Mouse (Mus musculus): Measurements from ENCODE around the gene Nat8f1. TPM values are rescaled to one million over a fixed set of nuclear protein-coding genes. Genes with fewer than 3 reads are reported as not detected.

Gene Nat8f1
- total and polyA plus RNA-seq, 3 experiments, result 0.50 to 4.7 (median 1.4) TPM

GRCm38 (mm10) chr6:85911587-85911986, 3.9 kb downstream of the Nat8f1 start, which contains the start of gene Tprkb:
Gene Tprkb, plus strand, starts transcription at chr6:85911865.
- DNase-seq (ENCODE audit: extremely low read depth), result no peak
- H3K9ac ChIP-seq (ENCODE audit: insufficient read depth, low read depth), result no peak within 1 kb of the TSS
- H3K9me3 ChIP-seq (replicated peaks; ENCODE audit: low read length), result no peaks in the 10 kb centered on the region
- no peak within 1 kb of the TSS for H3K4me3 ChIP-seq (replicated peaks in 1 of 3; ENCODE audit: low read depth in 2 of 3, low read length in 2 of 3, poor library complexity in 1 of 3)
- H3K27ac ChIP-seq (ENCODE audit: insufficient read depth, low read depth), result no peak within 1 kb of the TSS
- dilution Hi-C loops (cut with MboI; ENCODE audit: extremely low pct_ligation_motif_present, extremely low pct_unique_long_range_greater_than_20kb, low sequenced_read_pairs), result no loop called here
- no peak within 1 kb of the TSS for H3K4me2 ChIP-seq (ENCODE audit: insufficient read depth, low read depth, poor library complexity, severe bottlenecking)
- TF ChIP-seq CHD2 (IDR thresholded peaks at IDR 0.05; ENCODE audit: low read length), result no peak
- no peak for TF ChIP-seq MEF2A (IDR thresholded peaks at IDR 0.05; ENCODE audit: borderline replicate concordance, low read depth, low read length)
- no peak for TF ChIP-seq SIN3A (IDR thresholded peaks at IDR 0.05; ENCODE audit: low read length)
- TF ChIP-seq BHLHE40 (IDR thresholded peaks at IDR 0.05; ENCODE audit: low read depth, low read length), result no peak
- TF ChIP-seq ELF1 (IDR thresholded peaks at IDR 0.05; ENCODE audit: low read depth, low read length), result no peak
- no peak for TF ChIP-seq KAT2A (IDR thresholded peaks at IDR 0.05; ENCODE audit: insufficient replicate concordance, low read length)
- no peak for TF ChIP-seq MXI1 (IDR thresholded peaks at IDR 0.05; ENCODE audit: low read depth, low read length)
- no peak for TF ChIP-seq MYC (IDR thresholded peaks at IDR 0.05; ENCODE audit: low read depth, low read length)
- no peak for TF ChIP-seq RCOR1 (conservative IDR thresholded peaks at IDR 0.05; ENCODE audit: low read depth, low read length)
- no peak for TF ChIP-seq NELFE (IDR thresholded peaks at IDR 0.05; ENCODE audit: low read depth, low read length)
- TF ChIP-seq ETS1 (conservative IDR thresholded peaks at IDR 0.05; ENCODE audit: low read depth, low read length), result no peak
- TF ChIP-seq IRF4 (IDR thresholded peaks at IDR 0.05; ENCODE audit: low read depth, low read length), result no peak
- TF ChIP-seq CTCF (conservative IDR thresholded peaks at IDR 0.05 in 1 of 2, IDR thresholded peaks at IDR 0.05 in 1 of 2; ENCODE audit: low read depth in 2 of 2, low read length in 2 of 2), result no peak
- TF ChIP-seq SMC3 (IDR thresholded peaks at IDR 0.05; ENCODE audit: low read depth, low read length), result no peak
- no peak for TF ChIP-seq GABPA (IDR thresholded peaks at IDR 0.05; ENCODE audit: insufficient replicate concordance, low read depth, low read length)
- TF ChIP-seq E2F4 (IDR thresholded peaks at IDR 0.05; ENCODE audit: insufficient replicate concordance, low read depth, low read length), result no peak
- no peak for TF ChIP-seq ZNF384 (IDR thresholded peaks at IDR 0.05; ENCODE audit: low read depth, low read length)
- peaks cover 0 to 6% of the 10 kb centered on the region in 2 experiments; a peak in 1 of 4 replicates for H3K4me1 ChIP-seq (ENCODE audit: control insufficient read depth in 1 of 2, insufficient read depth in 2 of 2)
- H3K27me3 ChIP-seq (replicated peaks), result no peaks in the 10 kb centered on the region
- peaks cover 0 to 8% of the 10 kb centered on the region in 2 experiments for H3K36me3 ChIP-seq (replicated peaks in 1 of 2; ENCODE audit: control insufficient read depth in 1 of 2, insufficient read depth in 1 of 2, low read length in 1 of 2)
- no peaks in the 10 kb centered on the region for H3K79me2 ChIP-seq (replicated peaks; ENCODE audit: control insufficient read depth, extremely low read depth, insufficient read depth, poor library complexity, severe bottlenecking)
- in situ Hi-C loops (cut with MboI; ENCODE audit: low pct_ligation_motif_present, low pct_unique_long_range_greater_than_20kb, low sequenced_read_pairs), result loop anchor here (25.0 kb wide), 2 partner anchors 324 to 449 kb away; partner anchors contain the start of genes Alms1, Cct7 and Pradc1

GRCm38 (mm10) chr6:85909704-85910103, 5.8 kb downstream of the Nat8f1 start:
- Histone ChIP-seq H3K9ac (ENCODE audit: insufficient read depth, low read depth) (no peak overlapping the region), H3K27me3 (replicated peaks) (no peaks in the 10 kb centered on the region), H3K79me2 (replicated peaks; ENCODE audit: control insufficient read depth, extremely low read depth, insufficient read depth, poor library complexity, severe bottlenecking) (no peaks in the 10 kb centered on the region), H3K4me3 (replicated peaks in 1 of 3; ENCODE audit: low read depth in 2 of 3, low read length in 2 of 3, poor library complexity in 1 of 3) (no peak overlapping the region), H3K27ac (ENCODE audit: insufficient read depth, low read depth) (no peak overlapping the region), H3K4me1 (ENCODE audit: control insufficient read depth in 1 of 2, insufficient read depth in 2 of 2) (peaks cover 0 to 4% of the 10 kb centered on the region in 2 experiments; a peak in 1 of 4 replicates), H3K9me3 (replicated peaks; ENCODE audit: low read length) (no peaks in the 10 kb centered on the region), H3K36me3 (replicated peaks in 1 of 2; ENCODE audit: control insufficient read depth in 1 of 2, insufficient read depth in 1 of 2, low read length in 1 of 2) (peaks cover 0 to 8% of the 10 kb centered on the region in 2 experiments), H3K4me2 (ENCODE audit: insufficient read depth, low read depth, poor library complexity, severe bottlenecking) (no peak overlapping the region)
- TF ChIP-seq TBP (conservative IDR thresholded peaks at IDR 0.05; ENCODE audit: low read depth, low read length), result no peak
- DNase-seq (ENCODE audit: extremely low read depth), result no peak
- in situ Hi-C loops (cut with MboI; ENCODE audit: low pct_ligation_motif_present, low pct_unique_long_range_greater_than_20kb, low sequenced_read_pairs) (loop anchor here (25.0 kb wide), 2 partner anchors 322 to 447 kb away; partner anchors contain the start of genes Alms1, Cct7 and Pradc1), dilution Hi-C loops (cut with MboI; ENCODE audit: extremely low pct_ligation_motif_present, extremely low pct_unique_long_range_greater_than_20kb, low sequenced_read_pairs) (no loop called here)
